Mouse (Mus musculus) adipocyte (in vitro differentiated cells): ENCODE data around the gene Nek7.

Experiments
- DNase-seq: peaks from one replicate; pipeline ENCODE4 v3.0.0-alpha.2; 2016; ENCODE audit warnings: low spot score

Gene Nek7

GRCm38 (mm10) chr1:138510566-138510965 is 109.4 kb downstream of the Nek7 start:
- peak; percentile 31 for DNase-seq

DNA sequence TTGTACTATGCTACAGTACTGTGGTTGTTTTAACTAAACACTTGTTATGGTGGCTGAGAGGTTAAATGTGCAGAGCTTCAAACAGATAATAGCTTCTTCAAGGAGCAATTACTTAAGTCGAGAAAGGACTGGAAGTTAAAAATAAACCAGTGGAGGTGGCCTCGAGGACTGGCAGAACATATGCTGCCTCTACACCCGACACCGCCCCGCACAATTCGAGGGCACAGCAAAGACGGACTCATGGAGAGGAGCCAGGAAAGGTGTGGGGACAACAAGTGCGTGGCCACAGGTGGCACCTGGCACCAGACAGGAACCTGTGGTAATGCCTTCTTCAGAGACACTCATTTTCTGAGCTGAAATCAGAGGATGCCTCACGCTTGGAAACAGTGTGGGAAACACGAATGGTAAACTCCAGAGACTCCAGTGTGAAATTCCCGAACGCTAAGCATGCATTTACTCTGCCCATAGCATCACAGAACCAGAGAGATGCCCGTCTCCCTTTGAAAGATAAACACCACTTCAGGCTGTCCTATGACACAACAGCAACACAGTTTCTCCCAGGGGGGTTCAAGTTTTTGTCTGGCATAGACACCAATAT is 112.4 kb downstream of the Nek7 start:
- no peak for DNase-seq

DNA sequence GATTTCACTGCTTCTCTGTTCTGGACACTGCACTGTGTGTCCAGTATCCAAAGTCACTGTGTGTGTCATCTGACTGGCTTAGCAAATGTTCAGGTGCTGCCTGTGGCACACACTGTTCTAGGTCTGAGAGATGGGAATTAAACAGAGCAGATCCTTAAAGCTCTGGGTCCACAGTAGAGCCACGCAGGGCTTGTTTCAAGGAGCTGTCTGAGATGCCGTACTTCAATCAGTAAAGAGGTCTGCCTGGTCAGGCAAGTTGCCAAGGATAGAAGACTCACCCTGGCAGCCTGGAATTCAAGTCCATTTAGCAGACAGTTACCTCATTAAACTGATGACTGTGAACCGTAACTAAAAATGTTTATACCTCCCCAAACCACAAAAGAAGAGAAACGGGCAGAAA is 112.9 kb downstream of the Nek7 start:
- DNase-seq, result peak; percentile 19

DNA sequence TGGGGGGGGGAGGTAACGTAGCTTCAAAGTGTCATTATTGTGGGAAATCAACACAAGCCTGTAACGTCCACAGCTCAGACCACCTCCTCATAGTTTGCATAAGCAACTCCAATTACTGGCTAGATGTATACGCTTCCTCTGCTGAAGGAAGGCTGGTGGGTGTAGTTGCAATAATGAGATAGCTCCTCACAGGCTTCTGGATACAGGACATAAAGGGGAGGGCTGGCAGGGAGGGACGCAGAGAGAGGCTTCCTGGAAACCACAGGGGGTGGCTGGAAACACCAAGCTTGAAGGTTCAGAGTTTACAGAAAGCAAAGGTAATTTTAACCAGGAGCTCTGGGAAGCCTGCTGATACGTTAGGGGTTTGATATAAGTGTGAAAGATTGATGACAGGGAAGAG is 115.7 kb downstream of the Nek7 start:
- no peak for DNase-seq

- DNase-seq, result no peak
Measured at GRCm38 (mm10) chr1:138500691-138501090, 119.2 kb downstream of the Nek7 start.

DNA sequence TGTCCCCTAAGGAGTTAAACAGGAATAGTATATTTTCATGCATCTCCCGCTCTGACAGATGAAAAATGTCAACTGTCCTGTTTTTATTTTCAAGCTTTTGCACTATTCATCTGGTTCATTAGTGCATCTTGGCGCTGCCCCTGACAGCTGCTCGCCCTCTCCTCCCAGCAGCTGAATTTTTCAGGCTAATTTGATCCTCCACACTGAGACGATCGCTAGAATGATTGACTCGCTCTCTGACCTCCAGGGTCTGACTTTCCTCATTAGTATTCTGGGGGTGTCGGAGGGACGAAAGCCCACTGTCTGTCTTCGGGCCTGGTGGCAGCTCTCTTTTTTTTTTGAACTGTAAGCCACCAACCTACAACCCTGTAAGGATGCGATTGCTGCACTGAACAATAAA is 119.8 kb downstream of the Nek7 start:
- no peak for DNase-seq

DNA sequence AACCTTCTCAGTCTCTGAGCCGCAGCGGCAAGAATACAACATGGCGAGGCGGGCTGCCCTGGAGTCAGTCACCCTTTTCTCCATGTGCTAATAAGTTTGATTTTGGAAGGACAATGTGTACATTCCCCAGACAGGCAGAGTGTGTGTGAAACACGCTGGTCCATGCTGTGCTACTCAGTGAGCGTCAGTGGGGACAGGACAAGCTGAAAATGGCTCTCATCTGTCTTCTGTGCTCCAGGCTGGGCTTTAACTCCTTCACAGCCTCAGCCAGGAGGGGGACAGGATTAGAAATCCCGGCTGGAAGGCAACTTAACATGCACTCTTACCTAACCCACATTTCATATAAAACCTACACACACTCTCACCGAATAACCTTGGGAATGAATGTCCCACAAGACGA is 120.5 kb downstream of the Nek7 start:
- DNase-seq, result no peak

- DNase-seq, result no peak
Measured at GRCm38 (mm10) chr1:138491382-138492097, 128.4 kb downstream of the Nek7 start.

DNA sequence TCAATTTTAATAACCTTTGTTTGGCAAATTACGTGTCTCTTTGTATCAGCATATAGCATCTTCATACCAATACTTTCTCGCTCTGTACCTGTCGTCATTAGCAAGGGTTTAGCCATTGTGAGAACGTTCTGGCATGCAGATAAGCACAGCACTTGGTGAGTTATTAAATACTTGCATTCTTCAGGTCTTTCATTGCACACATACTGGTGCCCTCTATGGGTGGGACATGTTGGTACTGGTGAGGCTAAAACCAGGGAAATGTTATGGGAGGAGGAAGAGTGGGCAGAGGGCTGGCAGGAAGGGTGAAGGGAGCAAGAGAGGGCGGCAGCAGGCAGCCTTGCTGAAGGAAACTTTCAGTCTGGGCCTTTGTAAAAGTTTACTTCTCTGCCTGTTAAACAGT is 132.4 kb downstream of the Nek7 start:
- DNase-seq, result no peak

- no peak for DNase-seq
Measured at GRCm38 (mm10) chr1:138480694-138481093, 139.2 kb downstream of the Nek7 start.

DNA sequence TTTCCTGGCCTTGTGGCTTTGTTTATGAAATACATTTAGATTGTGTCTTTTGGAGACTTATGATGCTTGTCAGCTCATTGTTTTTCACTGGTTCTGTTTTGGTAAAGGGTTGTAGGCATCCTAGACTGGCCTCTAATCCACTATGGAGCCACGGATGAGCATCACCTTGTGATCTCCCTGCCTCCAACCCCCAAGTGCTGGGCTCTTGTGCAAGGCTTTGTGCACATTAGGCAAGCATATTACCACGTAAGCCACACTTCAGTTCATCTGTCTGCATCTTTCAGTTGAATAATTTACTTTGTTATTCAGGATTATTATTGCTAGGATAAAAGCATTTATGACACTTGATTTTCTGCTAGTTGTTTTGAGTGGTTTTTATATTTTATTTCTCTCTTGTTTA is 154.6 kb downstream of the Nek7 start:
- no peak for DNase-seq

- no peak for DNase-seq
Measured at GRCm38 (mm10) chr1:138461425-138461824, 158.5 kb downstream of the Nek7 start.

DNA sequence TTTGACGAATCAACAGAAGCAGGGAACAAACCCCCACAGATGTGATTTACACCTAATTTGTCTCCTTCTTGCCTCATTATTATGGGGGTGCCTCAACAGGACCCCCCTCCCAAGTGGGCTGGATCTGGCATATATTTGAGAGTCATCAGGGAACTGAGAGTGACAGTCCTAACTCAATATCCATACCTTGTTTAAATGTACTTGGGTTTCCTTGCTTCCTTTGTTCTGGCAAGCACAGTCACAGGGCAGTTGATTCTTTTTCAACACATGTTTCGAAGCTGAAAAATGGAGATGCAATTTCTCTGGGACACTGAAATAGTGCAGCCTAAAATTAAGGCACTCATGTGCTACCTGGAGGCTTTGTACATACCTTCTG is 170.5 kb downstream of the Nek7 start:
- DNase-seq, result no peak

- no peak for DNase-seq
Measured at GRCm38 (mm10) chr1:138448635-138449475, 171.1 kb downstream of the Nek7 start.

DNA sequence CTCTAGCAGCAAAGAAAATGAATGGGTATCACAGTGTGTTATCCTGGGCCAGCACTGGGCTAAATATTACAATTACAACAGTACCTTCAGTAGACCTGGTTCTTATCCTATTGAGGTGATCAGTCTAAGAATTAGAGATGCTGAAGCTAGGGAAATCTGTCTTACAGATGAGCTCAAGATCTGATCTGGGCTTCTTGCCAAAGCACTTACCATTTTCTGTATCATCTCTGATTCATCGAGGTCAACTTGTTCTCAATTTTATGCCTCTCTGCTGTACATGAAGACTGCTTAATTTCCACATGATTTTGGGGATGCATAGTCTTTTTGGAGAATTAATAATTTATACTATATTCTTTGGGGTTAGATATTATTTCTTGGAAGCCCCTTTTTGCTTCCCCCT is 173.1 kb downstream of the Nek7 start:
- no peak for DNase-seq
